Mouse (Mus musculus): ENCODE results near the gene Fam207a. TPM values are rescaled to one million over a fixed set of nuclear protein-coding genes. Genes with fewer than 3 reads are reported as not detected.

Fam207a gene
- polyA plus RNA-seq, 1 experiment from 2014 or later, result 38.2 TPM

GRCm38 (mm10) chr10:77484205-77484935 is 31.2 kb downstream of the Fam207a start:
- Histone ChIP-seq H3K9ac (ENCODE audit: low read depth, low read length) (no peak overlapping the region), H3K4me1 (replicated peaks; ENCODE audit: control insufficient read depth, insufficient read depth, low read length) (no peaks in the 10 kb centered on the region), H3K27me3 (replicated peaks; ENCODE audit: control insufficient read depth, insufficient read depth, low read length) (no peaks in the 10 kb centered on the region), H3K9me3 (ENCODE audit: control insufficient read depth) (no peaks in the 10 kb centered on the region), H3K4me3 (ENCODE audit: low read depth, low read length) (no peak overlapping the region), H3K4me2 (replicated peaks; ENCODE audit: low read depth) (no peak overlapping the region), H3K36me3 (ENCODE audit: control insufficient read depth, insufficient read depth) (peaks cover 29% of the 10 kb centered on the region), H3K27ac (ENCODE audit: low read depth, low read length) (no peak overlapping the region)
- no peak for ATAC-seq
- 20% methylated on average over 18 of the region's 18 CpGs for WGBS
- TF ChIP-seq CTCF (IDR thresholded peaks at IDR 0.05; ENCODE audit: low read depth), result no peak

- TF ChIP-seq CTCF (IDR thresholded peaks at IDR 0.05; ENCODE audit: low read depth), result no peak
- H3K36me3 ChIP-seq (ENCODE audit: control insufficient read depth, insufficient read depth), result peaks cover 3% of the 10 kb centered on the region
These were observed 33.8 kb downstream of the Fam207a start for GRCm38 (mm10) chr10:77481814-77482213.

GRCm38 (mm10) chr10:77479972-77480371 is 35.6 kb downstream of the Fam207a start:
- H3K4me1 ChIP-seq (replicated peaks; ENCODE audit: control insufficient read depth, insufficient read depth, low read length), result no peaks in the 10 kb centered on the region
- no peak overlapping the region for H3K4me3 ChIP-seq (ENCODE audit: low read depth, low read length)
- no peak overlapping the region for H3K27ac ChIP-seq (ENCODE audit: low read depth, low read length)
- H3K9ac ChIP-seq (ENCODE audit: low read depth, low read length), result no peak overlapping the region
- 78% methylated on average over 1 of the region's 1 CpGs for WGBS
- no peak for TF ChIP-seq CTCF (IDR thresholded peaks at IDR 0.05; ENCODE audit: low read depth)
- no peak for ATAC-seq
- no peaks in the 10 kb centered on the region for H3K9me3 ChIP-seq (ENCODE audit: control insufficient read depth)
- H3K27me3 ChIP-seq (replicated peaks; ENCODE audit: control insufficient read depth, insufficient read depth, low read length), result no peaks in the 10 kb centered on the region
- no peak overlapping the region for H3K4me2 ChIP-seq (replicated peaks; ENCODE audit: low read depth)
- no peaks in the 10 kb centered on the region for H3K36me3 ChIP-seq (ENCODE audit: control insufficient read depth, insufficient read depth)

More at GRCm38 (mm10) chr10:77481814-77482213, 33.8 kb downstream of the Fam207a start:
- Histone ChIP-seq H3K4me3 (ENCODE audit: low read depth, low read length) (no peak overlapping the region), H3K27ac (ENCODE audit: low read depth, low read length) (no peak overlapping the region), H3K4me1 (replicated peaks; ENCODE audit: control insufficient read depth, insufficient read depth, low read length) (no peaks in the 10 kb centered on the region), H3K9me3 (ENCODE audit: control insufficient read depth) (no peaks in the 10 kb centered on the region), H3K4me2 (replicated peaks; ENCODE audit: low read depth) (no peak overlapping the region), H3K9ac (ENCODE audit: low read depth, low read length) (no peak overlapping the region), H3K27me3 (replicated peaks; ENCODE audit: control insufficient read depth, insufficient read depth, low read length) (no peaks in the 10 kb centered on the region)
- ATAC-seq, result no peak

- ATAC-seq, result no peak
These were observed 38.7 kb downstream of the Fam207a start for GRCm38 (mm10) chr10:77476907-77477306.

GRCm38 (mm10) chr10:77472188-77472587 is 43.4 kb downstream of the Fam207a start:
- ATAC-seq, result no peak
- 56% methylated on average over 5 of the region's 5 CpGs for WGBS
- no peaks in the 10 kb centered on the region for H3K36me3 ChIP-seq (ENCODE audit: control insufficient read depth, insufficient read depth)
- H3K4me3 ChIP-seq (ENCODE audit: low read depth, low read length), result no peak overlapping the region
- no peak overlapping the region for H3K27ac ChIP-seq (ENCODE audit: low read depth, low read length)
- H3K4me1 ChIP-seq (replicated peaks; ENCODE audit: control insufficient read depth, insufficient read depth, low read length), result no peaks in the 10 kb centered on the region
- no peaks in the 10 kb centered on the region for H3K27me3 ChIP-seq (replicated peaks; ENCODE audit: control insufficient read depth, insufficient read depth, low read length)
- H3K9me3 ChIP-seq (ENCODE audit: control insufficient read depth), result no peaks in the 10 kb centered on the region
- TF ChIP-seq CTCF (IDR thresholded peaks at IDR 0.05; ENCODE audit: low read depth), result no peak
- H3K4me2 ChIP-seq (replicated peaks; ENCODE audit: low read depth), result no peak overlapping the region
- no peak overlapping the region for H3K9ac ChIP-seq (ENCODE audit: low read depth, low read length)

More at GRCm38 (mm10) chr10:77476907-77477306, 38.7 kb downstream of the Fam207a start:
- no peak overlapping the region for H3K4me2 ChIP-seq (replicated peaks; ENCODE audit: low read depth)
- H3K4me1 ChIP-seq (replicated peaks; ENCODE audit: control insufficient read depth, insufficient read depth, low read length), result no peaks in the 10 kb centered on the region
- no peak overlapping the region for H3K9ac ChIP-seq (ENCODE audit: low read depth, low read length)
- TF ChIP-seq CTCF (IDR thresholded peaks at IDR 0.05; ENCODE audit: low read depth), result no peak
- H3K27ac ChIP-seq (ENCODE audit: low read depth, low read length), result no peak overlapping the region
- no peaks in the 10 kb centered on the region for H3K27me3 ChIP-seq (replicated peaks; ENCODE audit: control insufficient read depth, insufficient read depth, low read length)
- WGBS, result 68% methylated on average over 3 of the region's 3 CpGs
- H3K36me3 ChIP-seq (ENCODE audit: control insufficient read depth, insufficient read depth), result no peaks in the 10 kb centered on the region
- no peak overlapping the region for H3K4me3 ChIP-seq (ENCODE audit: low read depth, low read length)
- no peaks in the 10 kb centered on the region for H3K9me3 ChIP-seq (ENCODE audit: control insufficient read depth)

GRCm38 (mm10) chr10:77471512-77471911 is 44.1 kb downstream of the Fam207a start:
- no peak overlapping the region for H3K9ac ChIP-seq (ENCODE audit: low read depth, low read length)
- no peaks in the 10 kb centered on the region for H3K27me3 ChIP-seq (replicated peaks; ENCODE audit: control insufficient read depth, insufficient read depth, low read length)
- H3K27ac ChIP-seq (ENCODE audit: low read depth, low read length), result no peak overlapping the region
- no peak overlapping the region for H3K4me3 ChIP-seq (ENCODE audit: low read depth, low read length)
- WGBS, result 58% methylated on average over 7 of the region's 7 CpGs
- no peaks in the 10 kb centered on the region for H3K36me3 ChIP-seq (ENCODE audit: control insufficient read depth, insufficient read depth)
- no peak for TF ChIP-seq CTCF (IDR thresholded peaks at IDR 0.05; ENCODE audit: low read depth)
- H3K4me1 ChIP-seq (replicated peaks; ENCODE audit: control insufficient read depth, insufficient read depth, low read length), result no peaks in the 10 kb centered on the region
- ATAC-seq, result no peak
- H3K9me3 ChIP-seq (ENCODE audit: control insufficient read depth), result no peaks in the 10 kb centered on the region
- H3K4me2 ChIP-seq (replicated peaks; ENCODE audit: low read depth), result no peak overlapping the region

All from intestine, postnatal 0 days (tissue).